Mouse (Mus musculus): ENCODE measurements around the gene Tspan15. TPM values are rescaled to one million over a fixed set of nuclear protein-coding genes. Genes with fewer than 3 reads are reported as not detected.
A peak's percentile ranks its signal among the peaks of the same experiment; 100 is the strongest.

Tspan15 gene
- polyA plus RNA-seq, 1 experiment from 2014 or later: 11.7 TPM

DNA sequence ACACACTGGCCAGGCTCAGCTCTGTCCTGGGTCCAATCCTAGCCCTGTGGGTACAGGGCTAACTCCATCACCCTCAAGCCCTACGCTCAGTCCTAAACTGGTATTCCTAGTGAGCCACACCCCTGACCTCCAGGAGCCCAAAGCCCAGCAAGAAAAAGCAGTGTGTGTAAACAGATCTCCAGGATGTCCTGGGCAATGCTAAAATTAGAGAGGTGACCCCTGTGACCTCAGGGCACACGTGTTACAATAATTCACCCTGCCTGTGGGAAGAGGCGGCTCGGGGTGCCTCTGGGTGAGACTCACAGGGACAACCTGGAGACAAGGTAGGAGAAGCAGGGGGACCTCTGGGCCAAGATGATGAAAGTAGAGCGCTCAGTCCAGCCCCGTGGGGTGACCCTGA is 6.8 kb downstream of the Tspan15 start:
- no peak for ATAC-seq (ENCODE audit: low FRiP score, low read depth)
- Histone ChIP-seq H3K27me3 (peaks cover 12% of the 10 kb centered on the region; the same call in 1 of the 2 replicates), H3K27ac (replicated peaks) (no peak overlapping the region), H3K4me3 (no peak overlapping the region), H3K9me3 (no peaks in the 10 kb centered on the region), H3K4me2 (replicated peaks) (no peak overlapping the region), H3K4me1 (no peaks in the 10 kb centered on the region), H3K9ac (replicated peaks) (no peak overlapping the region), H3K36me3 (no peaks in the 10 kb centered on the region)
- WGBS: 71% methylated on average over 6 of the region's 6 CpGs

- Histone ChIP-seq H3K36me3 (no peaks in the 10 kb centered on the region), H3K9ac (replicated peaks) (no peak overlapping the region), H3K27me3 (no peaks in the 10 kb centered on the region), H3K9me3 (no peaks in the 10 kb centered on the region), H3K4me3 (no peak overlapping the region), H3K27ac (replicated peaks) (no peak overlapping the region), H3K4me2 (replicated peaks) (no peak overlapping the region), H3K4me1 (no peaks in the 10 kb centered on the region)
- ATAC-seq (ENCODE audit: low FRiP score, low read depth): no peak
- WGBS: 88% methylated on average over 17 of the region's 17 CpGs
Measured at GRCm38 (mm10) chr10:62222777-62223176, 8.3 kb downstream of the Tspan15 start.

- ATAC-seq (ENCODE audit: low FRiP score, low read depth): no peak
- Histone ChIP-seq H3K4me3 (no peak overlapping the region), H3K9ac (replicated peaks) (no peak overlapping the region), H3K4me1 (peaks cover 7% of the 10 kb centered on the region), H3K9me3 (no peaks in the 10 kb centered on the region), H3K36me3 (no peaks in the 10 kb centered on the region), H3K4me2 (replicated peaks) (no peak overlapping the region), H3K27me3 (no peaks in the 10 kb centered on the region), H3K27ac (replicated peaks) (no peak overlapping the region)
- WGBS: 83% methylated on average over 2 of the region's 2 CpGs
Measured at GRCm38 (mm10) chr10:62221647-62222046, 9.4 kb downstream of the Tspan15 start.

DNA sequence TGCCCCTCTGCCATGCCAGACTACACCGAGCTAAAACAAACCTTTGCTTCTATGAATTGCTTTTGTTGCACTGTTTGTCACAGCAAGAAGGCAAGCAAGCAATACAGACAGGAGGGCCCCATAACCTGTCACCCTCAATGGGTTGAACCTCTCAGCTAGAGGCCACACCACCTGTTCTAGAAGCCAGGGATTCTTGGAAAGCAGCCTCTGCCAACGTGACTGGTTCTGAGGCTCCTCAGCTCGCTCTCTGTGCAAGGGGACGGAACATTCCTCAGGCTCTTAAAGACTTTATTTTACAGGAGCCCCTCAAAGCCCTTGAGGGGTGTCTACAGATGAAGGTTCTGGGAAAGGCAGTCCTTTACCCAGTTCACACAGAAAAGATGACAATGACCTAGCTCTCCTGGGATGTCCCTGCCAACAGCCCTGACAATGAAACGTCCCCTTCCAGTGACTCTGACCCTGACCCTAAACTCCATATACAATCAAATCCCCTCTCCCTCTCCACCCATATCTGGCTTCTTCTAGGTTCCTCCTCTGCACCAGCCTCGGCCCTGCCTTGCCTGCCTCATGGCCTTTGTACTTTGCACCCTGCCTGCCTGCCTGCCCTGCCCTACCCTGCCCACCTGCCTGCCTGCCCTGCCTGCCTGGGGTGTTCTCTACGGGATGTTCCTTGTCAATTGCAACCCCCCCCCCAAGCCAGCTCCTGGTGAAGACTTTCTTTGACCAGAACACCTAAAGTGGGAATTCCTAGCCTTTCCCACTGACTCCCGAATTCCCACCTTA is 10.1 kb downstream of the Tspan15 start:
- H3K9ac ChIP-seq (replicated peaks): no peak overlapping the region
- WGBS: 84% methylated on average over 8 of the region's 8 CpGs
- no peak for ATAC-seq (ENCODE audit: low FRiP score, low read depth)
- peaks cover 7% of the 10 kb centered on the region for H3K4me1 ChIP-seq
- no peaks in the 10 kb centered on the region for H3K36me3 ChIP-seq
- H3K4me2 ChIP-seq (replicated peaks): no peak overlapping the region
- H3K4me3 ChIP-seq: no peak overlapping the region
- H3K27ac ChIP-seq (replicated peaks): no peak overlapping the region
- no peaks in the 10 kb centered on the region for H3K9me3 ChIP-seq
- H3K27me3 ChIP-seq: no peaks in the 10 kb centered on the region

DNA sequence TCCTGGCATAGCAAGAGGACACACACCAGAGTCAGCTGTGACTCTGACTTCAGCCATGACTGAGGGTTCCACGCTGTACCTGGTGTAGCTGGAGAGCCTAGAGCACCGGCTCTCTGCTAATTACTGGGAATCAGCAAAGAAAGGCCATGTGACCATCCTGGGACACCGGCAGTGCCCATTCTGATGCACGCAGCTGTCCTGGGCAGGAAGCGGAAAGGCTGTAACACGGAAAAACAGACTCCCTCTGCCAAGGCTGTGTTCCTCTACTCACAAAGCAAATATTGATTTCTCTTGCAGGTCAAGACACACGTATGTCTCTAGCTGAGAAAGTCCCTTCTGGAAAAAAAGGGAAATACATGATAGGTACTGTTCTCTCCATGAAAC is 12.3 kb downstream of the Tspan15 start:
- H3K27ac ChIP-seq (replicated peaks): no peak overlapping the region
- WGBS: 82% methylated on average over 7 of the region's 7 CpGs

GRCm38 (mm10) chr10:62218044-62218788 is 12.8 kb downstream of the Tspan15 start:
- no peaks in the 10 kb centered on the region for H3K36me3 ChIP-seq
- ATAC-seq (ENCODE audit: low FRiP score, low read depth): no peak
- H3K9ac ChIP-seq (replicated peaks): no peak overlapping the region
- no peaks in the 10 kb centered on the region for H3K27me3 ChIP-seq
- no peaks in the 10 kb centered on the region for H3K9me3 ChIP-seq
- no peak overlapping the region for H3K4me3 ChIP-seq
- H3K27ac ChIP-seq (replicated peaks): 0 out of 2 replicates have a peak overlapping the region, but pooled peaks have one; percentile 69
- 91% methylated on average over 19 of the region's 19 CpGs for WGBS
- H3K4me2 ChIP-seq (replicated peaks): no peak overlapping the region
- H3K4me1 ChIP-seq: peaks cover 7% of the 10 kb centered on the region

More for the DNA sequence above, 12.3 kb downstream of the Tspan15 start:
- no peaks in the 10 kb centered on the region for H3K36me3 ChIP-seq
- no peak overlapping the region for H3K4me2 ChIP-seq (replicated peaks)
- no peak for ATAC-seq (ENCODE audit: low FRiP score, low read depth)
- H3K9me3 ChIP-seq: no peaks in the 10 kb centered on the region
- no peaks in the 10 kb centered on the region for H3K27me3 ChIP-seq
- H3K4me1 ChIP-seq: peaks cover 7% of the 10 kb centered on the region
- H3K4me3 ChIP-seq: no peak overlapping the region
- no peak overlapping the region for H3K9ac ChIP-seq (replicated peaks)

GRCm38 (mm10) chr10:62217196-62217595 is 13.9 kb downstream of the Tspan15 start:
- H3K27ac ChIP-seq (replicated peaks): peak overlapping the region; percentile 69
- no peak overlapping the region for H3K4me3 ChIP-seq
- H3K4me1 ChIP-seq: peaks cover 7% of the 10 kb centered on the region

GRCm38 (mm10) chr10:62216595-62216994 is 14.5 kb downstream of the Tspan15 start:
- H3K4me3 ChIP-seq: no peak overlapping the region
- H3K9ac ChIP-seq (replicated peaks): no peak overlapping the region
- peak overlapping the region; percentile 69 for H3K27ac ChIP-seq (replicated peaks)
- H3K36me3 ChIP-seq: no peaks in the 10 kb centered on the region
- peaks cover 7% of the 10 kb centered on the region for H3K4me1 ChIP-seq
- no peaks in the 10 kb centered on the region for H3K9me3 ChIP-seq
- peak; percentile 44; the same call in 1 of the 2 replicates for ATAC-seq (ENCODE audit: low FRiP score, low read depth)
- no peaks in the 10 kb centered on the region for H3K27me3 ChIP-seq
- 57% methylated on average over 5 of the region's 5 CpGs for WGBS
- H3K4me2 ChIP-seq (replicated peaks): no peak overlapping the region

More at GRCm38 (mm10) chr10:62217196-62217595, 13.9 kb downstream of the Tspan15 start:
- Histone ChIP-seq H3K27me3 (no peaks in the 10 kb centered on the region), H3K9ac (replicated peaks) (no peak overlapping the region), H3K4me2 (replicated peaks) (no peak overlapping the region), H3K9me3 (no peaks in the 10 kb centered on the region), H3K36me3 (no peaks in the 10 kb centered on the region)
- WGBS: 44% methylated on average over 8 of the region's 8 CpGs
- ATAC-seq (ENCODE audit: low FRiP score, low read depth): no peak

DNA sequence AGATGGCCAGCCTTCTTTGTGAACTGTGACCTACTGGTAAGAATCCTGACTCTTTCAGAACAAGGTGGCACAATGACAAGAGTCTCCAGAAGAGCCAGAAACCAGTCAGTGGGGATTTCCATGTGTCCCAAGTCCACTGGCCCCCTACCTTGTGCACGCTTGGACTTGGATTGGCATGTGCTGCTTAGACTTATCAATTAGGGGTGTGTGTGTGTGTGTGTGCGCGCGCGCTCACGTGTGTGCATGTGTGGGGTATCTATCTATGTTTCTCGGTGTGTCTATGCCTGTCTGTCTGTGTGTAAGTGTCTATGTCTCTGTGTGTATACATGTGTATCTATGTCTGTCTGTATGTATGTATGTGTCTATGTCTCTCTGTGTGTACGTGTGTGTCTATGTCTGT is 15.4 kb downstream of the Tspan15 start:
- H3K9me3 ChIP-seq: no peaks in the 10 kb centered on the region
- H3K4me2 ChIP-seq (replicated peaks): no peak overlapping the region
- H3K27ac ChIP-seq (replicated peaks): no peak overlapping the region
- no peaks in the 10 kb centered on the region for H3K36me3 ChIP-seq
- no peak overlapping the region for H3K9ac ChIP-seq (replicated peaks)
- 95% methylated on average over 8 of the region's 8 CpGs for WGBS
- H3K27me3 ChIP-seq: no peaks in the 10 kb centered on the region
- no peak overlapping the region for H3K4me3 ChIP-seq
- peaks cover 7% of the 10 kb centered on the region for H3K4me1 ChIP-seq
- no peak for ATAC-seq (ENCODE audit: low FRiP score, low read depth)

- no peak overlapping the region for H3K4me3 ChIP-seq
- H3K36me3 ChIP-seq: no peaks in the 10 kb centered on the region
- H3K27me3 ChIP-seq: no peaks in the 10 kb centered on the region
- no peak overlapping the region for H3K27ac ChIP-seq (replicated peaks)
- H3K4me1 ChIP-seq: peaks cover 7% of the 10 kb centered on the region
- H3K4me2 ChIP-seq (replicated peaks): no peak overlapping the region
- no peaks in the 10 kb centered on the region for H3K9me3 ChIP-seq
- no peak overlapping the region for H3K9ac ChIP-seq (replicated peaks)
- no peak for ATAC-seq (ENCODE audit: low FRiP score, low read depth)
- WGBS: 53% methylated on average over 5 of the region's 5 CpGs
Measured at GRCm38 (mm10) chr10:62215169-62215616, 15.9 kb downstream of the Tspan15 start.

- ATAC-seq (ENCODE audit: low FRiP score, low read depth): no peak
- 79% methylated on average over 5 of the region's 6 CpGs for WGBS
- H3K4me1 ChIP-seq: no peaks in the 10 kb centered on the region
- H3K4me3 ChIP-seq: no peak overlapping the region
- H3K9me3 ChIP-seq: no peaks in the 10 kb centered on the region
- no peaks in the 10 kb centered on the region for H3K36me3 ChIP-seq
- no peak overlapping the region for H3K27ac ChIP-seq (replicated peaks)
- H3K27me3 ChIP-seq: peaks cover 3% of the 10 kb centered on the region; the same call in 1 of the 2 replicates
- no peak overlapping the region for H3K4me2 ChIP-seq (replicated peaks)
- no peak overlapping the region for H3K9ac ChIP-seq (replicated peaks)
Measured at GRCm38 (mm10) chr10:62211310-62211709, 19.7 kb downstream of the Tspan15 start.

- H3K27ac ChIP-seq (replicated peaks): no peak overlapping the region
Measured at GRCm38 (mm10) chr10:62208241-62208896, 22.7 kb downstream of the Tspan15 start.

More at GRCm38 (mm10) chr10:62208241-62208896, 22.7 kb downstream of the Tspan15 start:
- Histone ChIP-seq H3K9ac (replicated peaks) (no peak overlapping the region), H3K4me2 (replicated peaks) (no peak overlapping the region), H3K36me3 (no peaks in the 10 kb centered on the region), H3K9me3 (no peaks in the 10 kb centered on the region), H3K4me3 (no peak overlapping the region), H3K4me1 (no peaks in the 10 kb centered on the region), H3K27me3 (peaks cover 3% of the 10 kb centered on the region; the same call in 1 of the 2 replicates)
- WGBS: 87% methylated on average over 10 of the region's 10 CpGs
- ATAC-seq (ENCODE audit: low FRiP score, low read depth): no peak

All from midbrain, embryonic 12.5 days (tissue).